Mouse (Mus musculus) megakaryocyte, embryonic 14.5 days (primary cell): ENCODE measurements around the gene Gm10447.

Source experiments
- FLI1 ChIP-seq: IDR thresholded peaks from 2 replicates; pipeline ENCODE4 v1.6.1; 2012; ENCODE audit warnings: low read length, inconsistent platforms, mixed read lengths
- GATA1 ChIP-seq: IDR thresholded peaks from 3 replicates; pipeline ENCODE4 v1.6.1; 2012; ENCODE audit warnings: mixed read lengths, low read length, inconsistent platforms, borderline replicate concordance

GRCm38 (mm10) chr11:53457372-53457954 is 553 bp upstream of the Gm10447 start:
- TF ChIP-seq FLI1 (no peak), GATA1 (no peak)
